Comparison of ENCODE assay signal across 9 mouse cellular contexts in genomic region chr15:88618008-88618773, GRCm38 (mm10). TPM values are rescaled to one million over a fixed set of nuclear protein-coding genes. Genes with fewer than 3 reads are reported as not detected.
A peak's percentile ranks its signal among the peaks of the same experiment; 100 is the strongest.
DNase-seq lines count a peak whose midpoint lies in the region; ATAC-seq and TF ChIP-seq lines count a peak whose summit lies in the region.
"Had no signal": no experiment of that assay in that cellular context is flagged by ENCODE, and none has a peak within 500 bp of the region (broad histone marks: within the 10 kb centered on the region; RNA-seq: fewer than 3 reads in every experiment).

No protein-coding gene starts in this region.

- no peaks in the 10 kb centered on the region for H3K9me3 ChIP-seq in lung, embryonic 14.5 days (ENCODE audit: low read depth, low read length)
- H3K9me3 ChIP-seq in embryonic facial prominence, embryonic 10.5 days, result no peaks in the 10 kb centered on the region

- no peaks in the 10 kb centered on the region for H3K4me1 ChIP-seq in lung, embryonic 14.5 days (ENCODE audit: insufficient read depth)
- H3K4me1 ChIP-seq in embryonic facial prominence, embryonic 10.5 days, result peaks cover 4% of the 10 kb centered on the region

- H3K9ac ChIP-seq in lung, embryonic 14.5 days, result no peak overlapping the region

- H3K36me3 ChIP-seq in lung, embryonic 14.5 days (ENCODE audit: insufficient read depth), result no peaks in the 10 kb centered on the region
- no peaks in the 10 kb centered on the region for H3K36me3 ChIP-seq in embryonic facial prominence, embryonic 10.5 days (replicated peaks)

- no peak overlapping the region for H3K27ac ChIP-seq in lung, embryonic 14.5 days (ENCODE audit: low read depth)
- no peak overlapping the region for H3K27ac ChIP-seq in embryonic facial prominence, embryonic 10.5 days (replicated peaks)

- ATAC-seq in lung, embryonic 14.5 days (ENCODE audit: insufficient read depth), result no peak

- H3K4me3 ChIP-seq in lung, embryonic 14.5 days (ENCODE audit: low read depth, low read length), result no peak overlapping the region
- H3K4me3 ChIP-seq in embryonic facial prominence, embryonic 10.5 days, result no peak overlapping the region

- H3K27me3 ChIP-seq in lung, embryonic 14.5 days (ENCODE audit: insufficient read depth, low read length), result no peaks in the 10 kb centered on the region
- H3K27me3 ChIP-seq in embryonic facial prominence, embryonic 10.5 days (replicated peaks; ENCODE audit: low read depth, poor library complexity, severe bottlenecking), result no peaks in the 10 kb centered on the region

- peak; percentile 48 for TF ChIP-seq CTCF in lung, embryonic 14.5 days (IDR thresholded peaks at IDR 0.05; ENCODE audit: low read depth)

- WGBS in lung, embryonic 14.5 days, result 37% methylated on average over 17 of the region's 17 CpGs
- 71% methylated on average over 17 of the region's 17 CpGs for WGBS in embryonic facial prominence, embryonic 10.5 days

- no peak overlapping the region for H3K4me2 ChIP-seq in lung, embryonic 14.5 days

- DNase-seq in lung, embryonic 14.5 days, result peak; percentile 66
- DNase-seq in lung, postnatal 25 days (ENCODE audit: low spot score), result no peak
- DNase-seq in adrenal gland, postnatal 25 days, result peak; percentile 20
- peak; percentile 54 for DNase-seq in embryonic facial prominence, embryonic 10.5 days (ENCODE audit: low spot score)
- peak; percentile 11 to 61 for DNase-seq in kidney, postnatal 36 days
- peak; percentile 23 for DNase-seq in retina, adult 2 months (ENCODE audit: low read depth, low spot score)
- no peak for DNase-seq in thymus, postnatal 25 days
- no peak for DNase-seq in adipocyte (ENCODE audit: low spot score)

RNA-seq across cellular contexts. Expression of gene Zdhhc25, which starts 18.1 kb away (rescaled TPM):
- polyA plus RNA-seq in lung, embryonic 14.5 days (2014; fragmentation: Nextera tagmentation; extraction: Ambion mirVana), result not detected in 2 replicates
- not detected in 2 replicates for total RNA-seq in adrenal gland, postnatal 25 days (2021)
- polyA plus RNA-seq in embryonic facial prominence, embryonic 10.5 days (2016; fragmentation: Nextera tagmentation; extraction: Ambion mirVana), result not detected in 2 replicates
- total RNA-seq: layer of hippocampus, adult 18-20 months had no signal

Comparison
In these comparisons a context has a peak if more than half of its experiments do, and no peak if none do; other contexts are left out.
1. DNase-seq: peak in lung, embryonic 14.5 days (single experiment), adrenal gland, postnatal 25 days (single experiment), embryonic facial prominence, embryonic 10.5 days (single experiment), kidney, postnatal 36 days (2 of 2) and retina, adult 2 months (single experiment); none in lung, postnatal 25 days (single experiment), thymus, postnatal 25 days (single experiment) and adipocyte (single experiment).